Mouse (Mus musculus) gonadal fat pad, adult 2 months (tissue): ENCODE measurements around the gene Nkx1-1. TPM values are rescaled to one million over a fixed set of nuclear protein-coding genes. Genes with fewer than 3 reads are reported as not detected.

ENCODE experiments used
- DNase-seq: peaks from one replicate; pipeline ENCODE4 v3.0.0-alpha.2; 2012; ENCODE audit warnings: low read depth
- polyA plus RNA-seq: library from polyadenylated mRNA; depleted of rRNA; stranded (reverse); fragments of >200 nt; gene quantifications from 2 replicates; pipeline ENCODE4 v1.2.3, GENCODE M21; 2012; rRNA removed

The Nkx1-1 gene
- polyA plus RNA-seq: not detected in 2 replicates

- DNase-seq: no peak
Measured at GRCm38 (mm10) chr5:33433201-33434138, at the start of gene Nkx1-1. TSS of gene Nkx1-1 (minus strand) at chr5:33433976.

GRCm38 (mm10) chr5:33481318-33481685, 47.5 kb upstream of the Nkx1-1 start:
- no peak for DNase-seq

- no peak for DNase-seq
Measured at GRCm38 (mm10) chr5:33480582-33481317, 47.0 kb upstream of the Nkx1-1 start.

- no peak for DNase-seq
Measured at GRCm38 (mm10) chr5:33465464-33465863, 31.7 kb upstream of the Nkx1-1 start.

- DNase-seq: no peak
Measured at GRCm38 (mm10) chr5:33464390-33464789, 30.6 kb upstream of the Nkx1-1 start.

GRCm38 (mm10) chr5:33459111-33459510, 25.3 kb upstream of the Nkx1-1 start:
- DNase-seq: no peak

GRCm38 (mm10) chr5:33458132-33458622, 24.4 kb upstream of the Nkx1-1 start:
- DNase-seq: no peak

- no peak for DNase-seq
Measured at GRCm38 (mm10) chr5:33455737-33456136, 22.0 kb upstream of the Nkx1-1 start.

- no peak for DNase-seq
Measured at GRCm38 (mm10) chr5:33443794-33444193, 10.0 kb upstream of the Nkx1-1 start.

GRCm38 (mm10) chr5:33442927-33443710, 9.3 kb upstream of the Nkx1-1 start:
- no peak for DNase-seq

GRCm38 (mm10) chr5:33438214-33438613, 4.4 kb upstream of the Nkx1-1 start:
- DNase-seq: peak; percentile 42

- no peak for DNase-seq
Measured at GRCm38 (mm10) chr5:33435941-33436340, 2.2 kb upstream of the Nkx1-1 start.

GRCm38 (mm10) chr5:33435151-33435550, 1.4 kb upstream of the Nkx1-1 start:
- no peak for DNase-seq

- DNase-seq: no peak
Measured at GRCm38 (mm10) chr5:33434141-33434780, 485 bp upstream of the Nkx1-1 start.

GRCm38 (mm10) chr5:33432057-33432935, 1.5 kb downstream of the Nkx1-1 start:
- DNase-seq: no peak

GRCm38 (mm10) chr5:33431173-33432005, 2.4 kb downstream of the Nkx1-1 start:
- no peak for DNase-seq

GRCm38 (mm10) chr5:33430511-33431172, 3.1 kb downstream of the Nkx1-1 start:
- no peak for DNase-seq

- no peak for DNase-seq
Measured at GRCm38 (mm10) chr5:33430106-33430505, 3.7 kb downstream of the Nkx1-1 start.

- no peak for DNase-seq
Measured at GRCm38 (mm10) chr5:33427461-33427860, 6.3 kb downstream of the Nkx1-1 start.
